Mouse (Mus musculus): Measurements from ENCODE around the gene Mei1. TPM values are rescaled to one million over a fixed set of nuclear protein-coding genes. Genes with fewer than 3 reads are reported as not detected.

Gene Mei1
- total and polyA plus RNA-seq, 3 experiments = 0.04 TPM; not detected in 2

DNA sequence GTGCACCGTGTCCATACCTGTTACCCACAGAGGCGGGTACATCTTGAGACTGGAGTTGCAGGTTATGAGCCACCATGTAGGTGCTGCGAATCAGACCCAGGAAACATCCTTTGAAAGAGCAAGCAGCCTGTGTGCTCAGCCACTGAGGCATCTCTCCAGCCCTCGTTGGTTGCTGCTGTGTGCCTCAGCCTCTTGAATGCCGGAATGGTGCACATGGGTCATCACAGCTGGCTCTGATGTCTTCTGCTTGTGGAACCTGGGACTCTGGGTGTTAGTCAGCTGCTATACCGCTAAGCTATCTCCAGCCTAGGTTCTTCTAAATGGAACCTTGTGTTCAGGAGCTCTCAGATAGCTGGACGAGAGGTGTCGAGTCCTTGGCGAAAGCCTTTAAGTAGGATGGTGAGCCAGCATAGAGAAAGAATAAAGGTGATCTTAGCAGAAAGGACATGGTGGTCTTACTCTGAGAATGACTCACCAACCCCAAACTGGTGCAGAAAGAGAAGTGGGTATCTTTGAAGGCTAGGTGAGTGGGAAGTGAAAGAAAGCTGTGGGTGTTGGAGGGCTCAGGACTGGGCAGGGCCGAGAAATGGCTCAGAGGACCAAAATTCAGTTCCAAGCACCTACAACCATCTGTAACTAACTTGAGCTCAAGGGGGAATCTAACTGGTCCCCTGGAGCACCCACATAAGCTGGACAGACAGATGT lies 93.7 kb downstream of the Mei1 start:
- Histone ChIP-seq H3K9me3 (replicated peaks; ENCODE audit: low read length) (no peaks in the 10 kb centered on the region), H3K79me2 (replicated peaks; ENCODE audit: control insufficient read depth, extremely low read depth, insufficient read depth, poor library complexity, severe bottlenecking) (peaks cover 79% of the 10 kb centered on the region), H3K4me3 (replicated peaks in 1 of 3; ENCODE audit: low read depth in 2 of 3, low read length in 2 of 3, poor library complexity in 1 of 3) (peak overlapping the region; percentile 16 to 58 (median 45)), H3K27ac (ENCODE audit: insufficient read depth, low read depth) (peak overlapping the region; percentile 94), H3K4me1 (ENCODE audit: control insufficient read depth in 1 of 2, insufficient read depth in 2 of 2) (peaks cover 22 to 82% of the 10 kb centered on the region in 2 experiments), H3K27me3 (replicated peaks) (no peaks in the 10 kb centered on the region), H3K36me3 (replicated peaks in 1 of 2; ENCODE audit: control insufficient read depth in 1 of 2, insufficient read depth in 1 of 2, low read length in 1 of 2) (peaks cover 1 to 21% of the 10 kb centered on the region in 2 experiments), H3K4me2 (ENCODE audit: insufficient read depth, low read depth, poor library complexity, severe bottlenecking) (peak overlapping the region; percentile 97), H3K9ac (ENCODE audit: insufficient read depth, low read depth) (peak overlapping the region; percentile 82; the same call in 1 of the 2 replicates)
- TF ChIP-seq MYC (IDR thresholded peaks at IDR 0.05; ENCODE audit: low read depth, low read length) = peak; percentile 62
- TF ChIP-seq CTCF (conservative IDR thresholded peaks at IDR 0.05 in 1 of 2, IDR thresholded peaks at IDR 0.05 in 1 of 2; ENCODE audit: low read depth in 2 of 2, low read length in 2 of 2) = no peak
- peak; percentile 95 for TF ChIP-seq JUND (conservative IDR thresholded peaks at IDR 0.05; ENCODE audit: low read depth, low read length)
- TF ChIP-seq IRF4 (IDR thresholded peaks at IDR 0.05; ENCODE audit: low read depth, low read length) = peak; percentile 99
- TF ChIP-seq KAT2A (IDR thresholded peaks at IDR 0.05; ENCODE audit: insufficient replicate concordance, low read length) = no peak
- peak; percentile 42 for TF ChIP-seq POLR2A (IDR thresholded peaks at IDR 0.05; ENCODE audit: low read depth, low read length)
- no peak for TF ChIP-seq ZKSCAN1 (IDR thresholded peaks at IDR 0.05; ENCODE audit: borderline replicate concordance, low read depth, low read length)
- TF ChIP-seq MEF2A (IDR thresholded peaks at IDR 0.05; ENCODE audit: borderline replicate concordance, low read depth, low read length) = peak; percentile 92
- peak; percentile 78 for TF ChIP-seq CHD1 (IDR thresholded peaks at IDR 0.05; ENCODE audit: low read depth, low read length)
- peak; percentile 42; the same call in 1 of the 2 replicates for TF ChIP-seq UBTF (IDR thresholded peaks at IDR 0.05; ENCODE audit: low read depth, low read length)
- peak; percentile 57; the same call in 1 of the 2 replicates for TF ChIP-seq POLR2AphosphoS2 (IDR thresholded peaks at IDR 0.05; ENCODE audit: low read depth, low read length)
- peak; percentile 86 for TF ChIP-seq MXI1 (IDR thresholded peaks at IDR 0.05; ENCODE audit: low read depth, low read length)
- no peak for TF ChIP-seq MAFK (IDR thresholded peaks at IDR 0.05; ENCODE audit: insufficient replicate concordance, low read length)
- TF ChIP-seq TCF12 (IDR thresholded peaks at IDR 0.05; ENCODE audit: low read depth, low read length) = peak; percentile 94
- TF ChIP-seq SIN3A (IDR thresholded peaks at IDR 0.05; ENCODE audit: low read length) = peak; percentile 72
- TF ChIP-seq ELF1 (IDR thresholded peaks at IDR 0.05; ENCODE audit: low read depth, low read length) = peak; percentile 21; the same call in 1 of the 2 replicates
- TF ChIP-seq RCOR1 (conservative IDR thresholded peaks at IDR 0.05; ENCODE audit: low read depth, low read length) = peak; percentile 86
- TF ChIP-seq PAX5 (IDR thresholded peaks at IDR 0.05; ENCODE audit: low read length) = no peak
- TF ChIP-seq GABPA (IDR thresholded peaks at IDR 0.05; ENCODE audit: insufficient replicate concordance, low read depth, low read length) = no peak
- peak; percentile 84; the same call in 1 of the 2 replicates for TF ChIP-seq CHD2 (IDR thresholded peaks at IDR 0.05; ENCODE audit: low read length)
- TF ChIP-seq USF1 (IDR thresholded peaks at IDR 0.05; ENCODE audit: low read depth, low read length) = no peak
- TF ChIP-seq NELFE (IDR thresholded peaks at IDR 0.05; ENCODE audit: low read depth, low read length) = peak; percentile 20; the same call in 1 of the 2 replicates
- peak; percentile 58 for TF ChIP-seq ETS1 (conservative IDR thresholded peaks at IDR 0.05; ENCODE audit: low read depth, low read length)
- no peak for TF ChIP-seq SMC3 (IDR thresholded peaks at IDR 0.05; ENCODE audit: low read depth, low read length)
- peak; percentile 92 for TF ChIP-seq JUN (IDR thresholded peaks at IDR 0.05; ENCODE audit: insufficient read depth, low read depth, low read length)
- TF ChIP-seq ZNF384 (IDR thresholded peaks at IDR 0.05; ENCODE audit: low read depth, low read length) = no peak
- no peak for TF ChIP-seq RAD21 (IDR thresholded peaks at IDR 0.05; ENCODE audit: low read depth, low read length)
- TF ChIP-seq ZC3H11A (IDR thresholded peaks at IDR 0.05; ENCODE audit: low read depth, low read length) = no peak
- TF ChIP-seq BHLHE40 (IDR thresholded peaks at IDR 0.05; ENCODE audit: low read depth, low read length) = peak; percentile 68; the same call in 1 of the 2 replicates
- TF ChIP-seq TBP (conservative IDR thresholded peaks at IDR 0.05; ENCODE audit: low read depth, low read length) = no peak
- no peak for TF ChIP-seq E2F4 (IDR thresholded peaks at IDR 0.05; ENCODE audit: insufficient replicate concordance, low read depth, low read length)
- no peak for TF ChIP-seq USF2 (conservative IDR thresholded peaks at IDR 0.05; ENCODE audit: low read depth, low read length)
- peak; percentile 99 for TF ChIP-seq EP300 (IDR thresholded peaks at IDR 0.05; ENCODE audit: low read length)
- no peak for TF ChIP-seq NRF1 (IDR thresholded peaks at IDR 0.05; ENCODE audit: low read depth, low read length)
- 0 out of 2 replicates have a peak, but pooled peaks have one; percentile 17 for TF ChIP-seq MAX (IDR thresholded peaks at IDR 0.05; ENCODE audit: low read length)
- TF ChIP-seq MAZ (IDR thresholded peaks at IDR 0.05; ENCODE audit: low read depth, low read length) = peak; percentile 81
- DNase-seq (ENCODE audit: extremely low read depth) = peak; percentile 87
- in situ Hi-C loops (cut with MboI; ENCODE audit: low pct_ligation_motif_present, low pct_unique_long_range_greater_than_20kb, low sequenced_read_pairs) = no loop called here
- dilution Hi-C loops (cut with MboI; ENCODE audit: extremely low pct_ligation_motif_present, extremely low pct_unique_long_range_greater_than_20kb, low sequenced_read_pairs) = no loop called here
